Mouse (Mus musculus): ENCODE data around the gene Msl3.

GRCm38 (mm10) chrX:168674407-168674962 is 787 bp upstream of the Msl3 start:
- TF ChIP-seq FLI1 (IDR thresholded peaks at IDR 0.05; ENCODE audit: low read length) (no peak), GATA1 (IDR thresholded peaks at IDR 0.05; ENCODE audit: borderline replicate concordance, low read length) (no peak)

Measured in megakaryocyte, embryonic 14.5 days (primary cell).